Mouse (Mus musculus): ENCODE measurements around the gene Siah1a. TPM values are rescaled to one million over a fixed set of nuclear protein-coding genes. Genes with fewer than 3 reads are reported as not detected.

Gene Siah1a
- total and polyA plus RNA-seq, 2 experiments from 2014 or later, result 66.1 to 69.7 TPM

DNA sequence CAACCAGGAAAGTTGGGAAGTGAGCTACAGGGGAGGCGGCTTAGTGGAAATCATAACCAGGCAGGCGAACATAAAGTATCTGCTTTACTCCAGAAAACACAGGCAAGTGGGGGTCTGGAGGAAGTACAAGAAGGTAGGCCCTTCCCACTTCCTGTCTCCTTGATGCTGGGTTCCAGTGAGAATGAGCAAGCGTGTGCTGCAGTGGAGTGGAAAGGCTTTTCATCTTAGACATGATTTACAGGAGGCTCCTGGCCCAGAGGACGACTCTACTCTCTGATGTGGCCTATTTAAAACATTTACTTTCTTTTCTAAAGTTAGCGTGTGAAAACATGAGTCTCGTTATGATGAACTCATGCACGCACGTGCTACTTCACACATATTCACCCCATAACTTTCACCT is 33.5 kb upstream of the Siah1a start:
- WGBS, result 90% methylated on average over 8 of the region's 8 CpGs

DNA sequence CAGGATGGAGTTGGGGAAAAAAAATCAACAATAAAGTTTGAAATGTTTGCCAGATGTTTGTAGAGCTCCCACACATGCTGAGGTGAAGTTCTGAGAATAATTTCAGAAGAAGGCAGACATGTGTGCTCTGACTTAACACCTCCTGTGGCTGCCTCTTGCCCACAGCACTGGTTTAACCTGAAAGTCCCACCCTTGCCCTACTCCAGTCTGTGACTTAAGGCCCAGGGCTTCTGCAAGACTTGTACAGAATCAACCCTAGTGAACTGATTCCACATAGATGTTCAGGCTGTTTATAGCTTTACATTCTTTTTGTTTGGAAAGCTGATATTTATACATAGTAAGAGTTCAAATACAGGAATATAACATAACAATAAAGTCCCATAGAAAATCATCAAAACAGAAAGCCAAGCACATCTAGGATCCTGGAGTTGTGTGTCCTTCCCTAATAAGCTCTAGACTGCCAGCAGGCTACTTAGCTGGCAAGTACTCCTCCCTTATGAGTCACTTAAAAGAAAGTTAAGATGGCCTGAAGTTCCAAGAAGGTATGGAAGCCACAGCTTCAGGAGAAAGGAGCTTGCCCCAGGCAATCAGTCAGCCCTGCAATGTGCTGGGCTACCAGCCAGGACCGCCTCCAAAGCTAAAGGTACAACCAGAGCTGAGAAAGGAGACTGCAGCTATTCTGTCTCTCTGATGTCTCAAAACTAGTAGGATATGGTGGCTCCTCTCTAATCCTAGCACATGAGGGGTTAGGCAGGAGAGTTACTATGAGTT is 24.4 kb upstream of the Siah1a start:
- H3K9me3 ChIP-seq (ENCODE audit: low read length), result no peaks in the 10 kb centered on the region
- H3K4me3 ChIP-seq (ENCODE audit: low read length), result no peak overlapping the region
- H3K27ac ChIP-seq, result no peak overlapping the region
- no peak for DNase-seq (ENCODE audit: low spot score)
- no peak for TF ChIP-seq CTCF (IDR thresholded peaks at IDR 0.05; ENCODE audit: low read depth)
- no peak overlapping the region for H3K9ac ChIP-seq (replicated peaks; ENCODE audit: low read length)
- H3K4me2 ChIP-seq (ENCODE audit: low read depth, low read length), result no peak overlapping the region
- ATAC-seq, result no peak
- H3K36me3 ChIP-seq (ENCODE audit: insufficient read depth, low read length), result no peaks in the 10 kb centered on the region
- 79% methylated on average over 1 of the region's 1 CpGs for WGBS
- no peaks in the 10 kb centered on the region for H3K27me3 ChIP-seq (ENCODE audit: insufficient read depth, low read length)
- no peaks in the 10 kb centered on the region for H3K4me1 ChIP-seq (ENCODE audit: insufficient read depth, low read length)

More for the DNA sequence above, 33.5 kb upstream of the Siah1a start:
- no peak for DNase-seq (ENCODE audit: low spot score)
- no peaks in the 10 kb centered on the region for H3K4me1 ChIP-seq (ENCODE audit: insufficient read depth, low read length)
- no peak overlapping the region for H3K4me2 ChIP-seq (ENCODE audit: low read depth, low read length)
- H3K36me3 ChIP-seq (ENCODE audit: insufficient read depth, low read length), result no peaks in the 10 kb centered on the region
- TF ChIP-seq CTCF (IDR thresholded peaks at IDR 0.05; ENCODE audit: low read depth), result no peak
- no peak overlapping the region for H3K9ac ChIP-seq (replicated peaks; ENCODE audit: low read length)
- H3K9me3 ChIP-seq (ENCODE audit: low read length), result no peaks in the 10 kb centered on the region
- no peak overlapping the region for H3K27ac ChIP-seq
- no peak for ATAC-seq
- no peak overlapping the region for H3K4me3 ChIP-seq (ENCODE audit: low read length)
- no peaks in the 10 kb centered on the region for H3K27me3 ChIP-seq (ENCODE audit: insufficient read depth, low read length)

DNA sequence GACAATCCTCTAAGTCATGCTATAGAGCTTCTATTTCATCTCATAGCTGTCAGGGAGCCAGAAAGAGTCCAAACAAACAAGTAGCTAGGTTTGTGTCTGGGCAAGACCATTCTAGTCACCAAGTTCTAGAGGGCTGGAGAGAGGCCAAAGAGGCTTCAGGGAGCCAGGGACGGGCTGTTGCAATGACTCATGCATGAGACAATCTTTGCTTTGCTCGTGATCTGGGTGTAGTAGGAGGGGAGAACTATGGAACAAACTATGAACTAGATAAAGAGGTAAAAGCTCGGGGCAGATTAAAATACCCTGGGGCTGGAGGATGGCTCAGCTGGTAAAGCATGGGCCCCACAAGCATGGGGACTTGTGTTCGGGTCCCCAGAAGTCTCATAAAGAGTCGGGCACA is 22.8 kb upstream of the Siah1a start:
- no peak overlapping the region for H3K27ac ChIP-seq
- 67% methylated on average over 5 of the region's 5 CpGs for WGBS
- no peak for TF ChIP-seq CTCF (IDR thresholded peaks at IDR 0.05; ENCODE audit: low read depth)
- no peak overlapping the region for H3K4me3 ChIP-seq (ENCODE audit: low read length)
- DNase-seq (ENCODE audit: low spot score), result peak; percentile 24
- no peaks in the 10 kb centered on the region for H3K9me3 ChIP-seq (ENCODE audit: low read length)
- no peak overlapping the region for H3K4me2 ChIP-seq (ENCODE audit: low read depth, low read length)
- no peaks in the 10 kb centered on the region for H3K4me1 ChIP-seq (ENCODE audit: insufficient read depth, low read length)
- no peaks in the 10 kb centered on the region for H3K36me3 ChIP-seq (ENCODE audit: insufficient read depth, low read length)
- H3K9ac ChIP-seq (replicated peaks; ENCODE audit: low read length), result no peak overlapping the region
- H3K27me3 ChIP-seq (ENCODE audit: insufficient read depth, low read length), result no peaks in the 10 kb centered on the region
- no peak for ATAC-seq

DNA sequence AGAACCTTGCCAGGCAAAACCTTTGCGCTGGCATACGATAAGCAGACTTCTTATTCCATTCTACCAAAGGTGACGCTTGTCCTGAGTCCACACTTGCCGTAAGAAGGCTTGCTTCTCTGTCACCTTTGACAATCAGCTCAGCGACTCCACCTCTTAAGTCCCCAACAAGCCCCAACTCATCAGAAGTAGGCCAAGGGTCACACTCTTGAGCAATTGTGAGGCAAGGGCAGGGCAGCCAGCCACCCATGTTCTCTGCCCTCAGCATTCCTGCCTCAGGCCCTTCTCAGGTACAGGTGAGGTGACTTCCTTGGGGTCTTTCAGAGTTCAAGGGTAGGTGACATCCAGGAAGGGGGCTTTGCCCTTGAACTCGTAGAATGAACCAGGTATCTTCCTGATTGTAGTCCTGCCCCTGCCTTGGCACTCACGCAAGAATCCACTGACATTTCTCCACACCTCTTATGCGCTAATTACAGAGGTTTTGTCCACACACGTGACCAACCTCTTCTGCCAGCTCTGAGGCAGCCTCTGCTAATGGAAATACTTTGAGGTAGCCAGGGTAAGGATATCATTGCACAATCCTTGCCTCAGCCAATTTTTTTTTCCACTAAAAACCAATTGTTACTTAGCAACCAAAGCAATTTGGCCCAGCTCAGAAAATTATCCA is 20.9 kb upstream of the Siah1a start:
- Histone ChIP-seq H3K9ac (replicated peaks; ENCODE audit: low read length) (no peak overlapping the region), H3K27me3 (ENCODE audit: insufficient read depth, low read length) (no peaks in the 10 kb centered on the region), H3K4me3 (ENCODE audit: low read length) (no peak overlapping the region), H3K27ac (no peak overlapping the region), H3K4me1 (ENCODE audit: insufficient read depth, low read length) (no peaks in the 10 kb centered on the region), H3K36me3 (ENCODE audit: insufficient read depth, low read length) (no peaks in the 10 kb centered on the region), H3K9me3 (ENCODE audit: low read length) (no peaks in the 10 kb centered on the region), H3K4me2 (ENCODE audit: low read depth, low read length) (no peak overlapping the region)
- DNase-seq (ENCODE audit: low spot score), result peak; percentile 12
- ATAC-seq, result no peak
- TF ChIP-seq CTCF (IDR thresholded peaks at IDR 0.05; ENCODE audit: low read depth), result no peak
- WGBS, result 81% methylated on average over 9 of the region's 9 CpGs

DNA sequence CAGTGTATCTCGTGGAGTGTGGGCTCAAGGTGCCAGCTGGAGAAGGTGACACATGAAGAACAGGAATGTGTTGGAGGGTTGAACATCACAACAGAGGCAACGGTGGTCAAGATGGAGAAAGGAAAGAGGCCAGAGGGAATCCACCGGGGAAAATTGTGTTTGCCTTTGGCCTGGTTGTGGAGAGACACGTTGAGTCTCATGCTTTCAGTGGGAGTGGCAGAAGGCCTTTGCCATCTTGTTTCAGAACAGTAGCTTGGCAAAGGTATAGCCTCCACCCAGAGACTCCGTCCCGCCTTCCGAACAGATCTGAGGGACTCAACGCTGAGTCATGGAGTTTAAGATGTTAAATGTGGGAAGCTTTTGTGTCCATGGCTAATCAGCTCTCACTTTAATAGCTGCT is 19.9 kb upstream of the Siah1a start:
- Histone ChIP-seq H3K9me3 (ENCODE audit: low read length) (no peaks in the 10 kb centered on the region), H3K9ac (replicated peaks; ENCODE audit: low read length) (no peak overlapping the region), H3K36me3 (ENCODE audit: insufficient read depth, low read length) (no peaks in the 10 kb centered on the region), H3K27me3 (ENCODE audit: insufficient read depth, low read length) (no peaks in the 10 kb centered on the region), H3K4me3 (ENCODE audit: low read length) (no peak overlapping the region), H3K27ac (no peak overlapping the region), H3K4me2 (ENCODE audit: low read depth, low read length) (no peak overlapping the region), H3K4me1 (ENCODE audit: insufficient read depth, low read length) (no peaks in the 10 kb centered on the region)
- TF ChIP-seq CTCF (IDR thresholded peaks at IDR 0.05; ENCODE audit: low read depth), result no peak
- ATAC-seq (no peak), DNase-seq (ENCODE audit: low spot score) (no peak)
- 93% methylated on average over 8 of the region's 8 CpGs for WGBS

DNA sequence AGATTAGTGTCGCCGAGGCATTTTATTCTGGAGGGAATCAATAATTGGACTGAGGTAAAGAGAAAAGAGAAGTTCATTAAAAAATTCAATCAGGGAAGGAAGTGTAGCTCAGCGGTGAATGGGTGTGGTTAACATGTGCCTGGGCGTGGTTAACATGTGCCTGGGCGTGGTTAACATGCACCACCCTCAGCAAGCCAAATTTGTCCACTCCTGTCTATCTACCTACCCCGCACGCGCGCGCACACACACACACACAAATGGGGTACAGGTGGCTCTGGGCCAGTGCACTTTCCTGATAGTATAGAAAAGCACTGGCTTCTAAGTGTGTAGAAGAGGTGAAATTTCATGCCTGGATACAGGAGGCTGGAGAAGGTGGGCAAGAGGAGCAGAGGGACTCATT is 19.4 kb upstream of the Siah1a start:
- TF ChIP-seq CTCF (IDR thresholded peaks at IDR 0.05; ENCODE audit: low read depth), result no peak
- H3K9ac ChIP-seq (replicated peaks; ENCODE audit: low read length), result no peak overlapping the region
- DNase-seq (ENCODE audit: low spot score), result no peak
- no peaks in the 10 kb centered on the region for H3K9me3 ChIP-seq (ENCODE audit: low read length)
- 92% methylated on average over 10 of the region's 10 CpGs for WGBS
- no peak overlapping the region for H3K27ac ChIP-seq
- no peak overlapping the region for H3K4me2 ChIP-seq (ENCODE audit: low read depth, low read length)
- no peak for ATAC-seq
- H3K27me3 ChIP-seq (ENCODE audit: insufficient read depth, low read length), result no peaks in the 10 kb centered on the region
- H3K36me3 ChIP-seq (ENCODE audit: insufficient read depth, low read length), result no peaks in the 10 kb centered on the region
- H3K4me3 ChIP-seq (ENCODE audit: low read length), result no peak overlapping the region
- H3K4me1 ChIP-seq (ENCODE audit: insufficient read depth, low read length), result no peaks in the 10 kb centered on the region

DNA sequence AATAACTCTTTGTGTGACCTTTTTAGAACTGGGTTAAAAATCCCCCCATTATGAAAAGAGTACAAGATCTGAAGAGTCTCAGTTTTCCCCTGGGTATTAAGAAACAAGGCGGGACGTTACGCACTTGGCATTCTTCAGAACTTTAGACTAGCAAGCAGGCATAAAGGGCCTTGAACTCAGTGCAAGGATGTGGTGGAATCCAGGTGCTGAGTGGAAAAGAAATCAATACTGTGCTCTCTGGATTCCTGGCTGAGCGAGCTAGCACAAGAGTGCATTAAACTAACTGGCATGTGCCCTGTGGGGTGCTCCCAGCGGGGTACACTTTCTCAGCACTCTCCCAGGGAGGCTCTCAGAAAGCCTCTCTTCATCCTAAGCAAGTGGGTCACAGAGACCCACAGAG is 17.1 kb upstream of the Siah1a start:
- no peak for DNase-seq (ENCODE audit: low spot score)
- Histone ChIP-seq H3K4me2 (ENCODE audit: low read depth, low read length) (no peak overlapping the region), H3K9me3 (ENCODE audit: low read length) (no peaks in the 10 kb centered on the region), H3K9ac (replicated peaks; ENCODE audit: low read length) (no peak overlapping the region), H3K27me3 (ENCODE audit: insufficient read depth, low read length) (no peaks in the 10 kb centered on the region), H3K27ac (no peak overlapping the region), H3K4me1 (ENCODE audit: insufficient read depth, low read length) (no peaks in the 10 kb centered on the region), H3K36me3 (ENCODE audit: insufficient read depth, low read length) (no peaks in the 10 kb centered on the region), H3K4me3 (ENCODE audit: low read length) (no peak overlapping the region)
- no peak for ATAC-seq
- 68% methylated on average over 5 of the region's 5 CpGs for WGBS
- TF ChIP-seq CTCF (IDR thresholded peaks at IDR 0.05; ENCODE audit: low read depth), result no peak

Data from hindbrain, postnatal 0 days (tissue).